Mouse (Mus musculus): ENCODE measurements at regions not wholly inside any gene's neighbourhood (a gene's known extent, or its start where the extent isn't known, plus 50 kb on each side); places are given as distances from the start of the nearest gene placed in this dataset.

DNA sequence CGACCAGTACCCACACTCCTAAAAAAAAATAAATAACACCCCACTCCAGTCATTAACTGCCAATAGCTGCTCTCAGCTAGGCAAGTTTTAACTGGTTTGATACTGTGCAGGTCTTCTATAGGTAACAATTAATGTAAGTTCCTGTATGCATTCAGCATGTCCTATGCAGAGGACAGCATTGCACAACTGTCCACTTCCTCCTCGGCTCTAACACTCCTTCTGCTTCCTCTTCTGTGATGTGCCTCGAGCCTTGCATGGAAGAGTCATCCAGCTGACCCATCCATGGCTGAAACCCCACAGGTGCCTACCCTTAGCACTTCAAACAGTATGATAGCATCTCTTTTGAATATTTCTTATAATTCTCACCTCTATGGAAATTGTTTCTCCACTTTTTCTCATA lies 449.4 kb upstream of the Rag2 start:
- no peak for DNase-seq (ENCODE audit: low spot score)

GRCm38 (mm10) chr2:101206637-101207036 lies 417.9 kb upstream of the Rag2 start:
- DNase-seq (ENCODE audit: low spot score) = no peak

GRCm38 (mm10) chr2:101209136-101209535 lies 415.4 kb upstream of the Rag2 start:
- DNase-seq (ENCODE audit: low spot score) = no peak

DNA sequence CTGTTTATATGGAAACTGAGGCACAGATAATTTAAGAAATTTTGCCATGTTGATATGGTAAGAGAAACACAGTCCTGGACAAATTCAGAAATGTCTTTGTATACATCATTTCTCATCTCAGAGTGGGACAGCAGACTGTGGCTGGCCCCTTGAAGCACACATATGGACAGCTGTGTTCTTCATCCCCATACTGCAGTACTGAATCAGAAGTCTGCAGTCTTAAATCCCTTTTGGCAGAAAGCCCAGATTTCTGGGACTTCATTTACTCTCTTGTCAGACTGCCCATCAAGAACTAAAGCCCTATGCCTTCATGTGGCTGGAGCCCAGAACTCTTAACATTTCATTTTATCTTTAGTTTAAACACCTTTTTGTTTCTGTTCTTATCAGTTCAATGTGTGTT lies 403.8 kb upstream of the Rag2 start:
- DNase-seq (ENCODE audit: low spot score) = no peak

DNA sequence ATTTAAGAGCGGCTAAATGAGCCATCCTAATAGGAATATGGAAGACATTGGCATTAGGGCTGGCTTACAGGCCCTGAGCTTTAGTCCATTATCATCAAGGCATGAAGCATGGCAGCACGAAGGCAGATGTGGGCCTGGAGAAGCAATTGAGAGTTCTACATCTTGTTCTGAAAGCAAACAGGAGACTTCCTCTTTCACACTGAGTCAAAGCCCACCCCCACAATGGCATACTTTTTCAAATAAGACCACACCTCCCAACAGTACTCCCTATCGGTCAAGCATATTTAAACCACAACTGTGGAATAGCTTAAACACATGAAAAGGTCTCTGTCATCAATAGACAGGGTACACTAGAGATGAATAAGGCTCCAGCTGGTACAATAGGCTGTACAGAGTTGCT lies 381.5 kb upstream of the Rag2 start:
- DNase-seq (ENCODE audit: low spot score) = no peak

DNA sequence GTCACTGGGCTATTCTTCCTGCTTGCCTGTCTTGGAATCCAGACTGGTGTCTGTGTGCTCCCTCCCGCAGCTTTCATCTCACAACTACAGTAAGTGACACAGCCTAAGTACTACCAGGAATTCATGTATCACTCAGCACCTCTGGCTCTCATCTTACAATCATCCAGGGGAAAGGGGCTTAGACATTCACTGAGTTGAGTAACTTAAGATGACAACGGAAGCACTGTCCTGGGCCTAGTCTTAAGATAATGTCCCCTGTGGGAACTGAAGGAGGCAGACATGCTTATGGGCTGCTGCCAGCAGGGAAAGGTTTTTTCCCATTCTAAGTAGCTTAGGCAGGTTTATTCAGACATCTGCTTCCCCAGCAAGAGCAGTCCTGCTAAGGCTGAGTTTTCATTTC lies 377.4 kb upstream of the Rag2 start:
- DNase-seq (ENCODE audit: low spot score) = no peak

DNA sequence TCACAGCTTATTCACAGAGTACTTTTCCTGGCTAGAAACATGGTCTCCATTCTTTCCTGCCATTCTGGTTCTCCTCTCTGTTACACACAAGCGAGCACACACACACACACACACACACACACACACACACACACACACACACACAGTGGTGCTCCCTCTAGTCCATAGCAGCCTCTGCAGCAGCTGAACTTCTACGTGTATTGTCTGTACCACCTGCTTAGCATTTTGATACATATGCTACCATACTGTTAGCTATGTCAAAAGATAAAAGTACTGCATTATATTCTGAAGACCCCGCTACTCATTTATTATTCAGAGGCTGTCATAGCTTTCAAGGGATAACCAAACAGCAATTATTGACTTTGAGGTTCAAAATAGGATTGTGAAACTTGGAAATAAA lies 372.3 kb upstream of the Rag2 start:
- no peak for DNase-seq (ENCODE audit: low spot score)

DNA sequence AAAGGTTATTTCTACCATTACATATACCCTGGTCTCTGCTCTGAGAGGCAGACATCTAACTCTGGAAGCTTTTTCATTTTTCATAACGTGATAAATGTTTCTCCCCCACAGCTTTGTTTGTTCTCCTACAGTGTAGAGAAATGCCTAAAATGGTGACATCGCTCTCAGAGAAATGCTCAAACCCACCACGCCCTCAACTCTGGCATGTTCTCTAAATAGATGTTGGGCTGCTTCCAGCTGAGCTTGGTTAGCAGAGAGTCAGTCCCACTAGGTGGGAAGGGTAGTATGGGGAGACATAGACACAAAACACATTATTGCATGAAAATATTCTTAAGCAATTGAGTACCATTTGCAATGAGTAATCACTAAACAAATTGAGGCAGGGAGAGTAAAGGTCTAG lies 368.1 kb upstream of the Rag2 start:
- no peak for DNase-seq (ENCODE audit: low spot score)

GRCm38 (mm10) chr2:101263934-101264333 lies 360.6 kb upstream of the Rag2 start:
- DNase-seq (ENCODE audit: low spot score) = no peak

GRCm38 (mm10) chr2:101266685-101267374 lies 357.7 kb upstream of the Rag2 start:
- DNase-seq (ENCODE audit: low spot score) = no peak

DNA sequence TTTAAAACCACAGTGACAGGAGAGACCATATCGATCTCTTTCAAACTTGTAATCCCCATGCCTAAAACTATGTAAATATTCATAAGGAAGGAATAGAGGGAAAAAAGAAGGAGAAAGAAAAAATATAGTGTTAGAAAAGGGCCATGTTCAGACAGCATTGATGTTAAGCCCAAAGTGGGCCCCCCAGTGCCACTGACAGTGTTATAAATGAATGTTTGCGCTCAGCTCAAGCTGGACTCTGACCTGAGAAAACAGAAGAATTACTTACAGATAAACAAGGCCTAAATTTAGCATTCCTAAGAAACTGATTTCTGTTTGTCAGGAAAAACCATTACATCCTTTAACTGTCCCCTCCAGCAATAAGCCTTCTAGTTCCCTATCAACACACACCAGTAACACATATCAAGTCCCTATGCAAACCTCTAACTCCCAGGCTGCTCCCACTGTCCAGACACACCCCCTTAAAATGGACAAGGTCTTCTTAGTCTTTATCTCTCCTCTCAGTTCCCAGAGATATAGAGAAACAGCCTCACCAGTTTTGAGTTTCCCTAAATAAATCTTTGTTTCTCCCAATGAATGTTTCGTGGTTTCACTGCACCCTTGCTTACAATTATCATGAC lies 350.4 kb upstream of the Rag2 start:
- DNase-seq (ENCODE audit: low spot score) = no peak

DNA sequence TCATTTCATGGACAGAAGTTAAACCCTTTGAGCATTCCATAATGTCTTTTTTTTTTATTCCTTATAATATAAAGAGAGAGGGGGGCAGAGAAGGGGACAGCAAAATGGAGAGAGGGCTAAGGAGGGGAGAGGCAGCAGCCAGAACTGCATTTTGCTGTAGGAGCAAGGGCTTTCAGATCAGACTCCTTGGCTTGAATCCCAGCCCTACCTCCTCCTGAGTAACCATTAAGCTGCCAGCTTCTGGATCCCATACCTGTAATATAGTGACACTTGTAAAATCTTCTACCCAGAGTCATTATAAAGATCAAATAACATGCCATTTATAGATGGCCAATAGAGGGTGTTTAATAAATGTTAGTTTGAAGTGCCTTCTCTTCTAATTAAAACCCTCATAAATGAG lies 339.6 kb upstream of the Rag2 start:
- no peak for DNase-seq (ENCODE audit: low spot score)

- no peak for DNase-seq (ENCODE audit: low spot score)
Measured at GRCm38 (mm10) chr2:101288119-101288518, 336.4 kb upstream of the Rag2 start.

DNA sequence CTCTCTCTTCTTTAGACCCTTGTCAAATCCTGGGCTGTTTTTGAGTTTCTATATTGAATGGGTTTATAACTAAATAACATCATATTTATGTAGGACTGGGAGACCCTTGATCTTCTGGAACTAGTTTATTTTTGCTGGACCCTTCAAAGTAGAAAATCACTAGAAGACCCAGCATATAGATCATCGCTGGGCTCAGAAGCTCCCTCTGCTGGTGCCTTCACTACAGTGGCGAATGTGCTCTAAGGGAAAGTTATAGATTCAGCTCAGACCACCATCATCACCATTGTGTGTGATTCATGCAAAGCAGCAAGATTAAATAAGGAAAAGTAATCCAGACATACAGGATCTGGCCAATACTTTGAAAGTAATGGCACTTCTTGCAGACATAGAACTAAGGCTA lies 335.4 kb upstream of the Rag2 start:
- DNase-seq (ENCODE audit: low spot score) = no peak

- no peak for DNase-seq (ENCODE audit: low spot score)
Measured at GRCm38 (mm10) chr2:101290738-101291137, 333.8 kb upstream of the Rag2 start.

DNA sequence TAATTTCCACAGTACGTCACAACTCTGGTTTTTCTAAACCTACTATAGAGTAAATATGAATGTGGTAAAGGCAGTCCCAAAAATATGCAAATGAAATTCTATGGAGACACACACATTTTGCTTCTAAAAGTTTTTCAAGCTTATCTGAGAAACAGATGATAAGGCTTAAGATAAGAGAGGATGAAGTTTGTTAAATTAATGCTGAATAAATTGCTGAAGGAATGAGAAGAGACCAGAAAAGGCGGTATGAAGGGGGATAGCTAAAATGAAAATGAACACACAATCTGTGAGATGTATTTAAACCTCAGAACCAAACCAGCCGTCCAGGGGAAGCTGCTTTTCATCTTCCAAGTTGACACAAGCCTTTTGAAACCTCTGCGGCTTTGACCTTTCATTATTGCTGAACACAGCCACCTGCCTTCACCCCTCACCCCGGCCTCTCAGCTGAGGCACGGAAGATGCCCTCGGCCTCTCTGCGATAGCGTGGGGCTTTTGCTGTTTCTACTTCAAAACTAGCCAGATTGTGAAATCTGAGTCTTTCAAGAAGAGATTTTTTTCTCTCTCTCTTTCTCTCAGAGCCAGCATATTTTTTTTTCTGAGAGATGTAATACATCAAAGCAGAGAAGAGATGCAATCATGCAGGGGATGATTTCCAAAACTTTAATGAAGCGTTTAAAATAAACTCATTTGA lies 328.7 kb upstream of the Rag2 start:
- DNase-seq (ENCODE audit: low spot score) = no peak

GRCm38 (mm10) chr2:101296369-101296682 lies 328.2 kb upstream of the Rag2 start:
- no peak for DNase-seq (ENCODE audit: low spot score)

DNA sequence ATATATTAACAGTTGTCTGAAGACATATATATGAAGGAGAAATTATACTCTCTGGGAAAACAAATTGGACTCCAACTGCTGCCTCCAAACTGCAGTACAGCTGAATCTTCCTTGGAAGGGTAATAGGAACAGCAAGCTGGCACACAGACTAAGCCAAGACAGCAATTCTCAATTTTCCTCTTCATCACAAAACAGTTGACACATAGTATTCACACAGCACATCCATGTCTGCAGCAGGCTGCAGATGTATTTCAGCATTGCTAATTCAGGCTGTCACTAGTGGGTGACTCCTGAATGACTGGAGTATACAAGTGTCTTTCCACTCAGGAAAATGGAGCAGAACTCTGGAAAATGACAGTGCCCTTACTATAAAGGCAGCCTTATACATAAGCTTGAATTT lies 327.7 kb upstream of the Rag2 start:
- DNase-seq (ENCODE audit: low spot score) = no peak

GRCm38 (mm10) chr2:101299126-101299525 lies 325.4 kb upstream of the Rag2 start:
- DNase-seq (ENCODE audit: low spot score) = no peak

DNA sequence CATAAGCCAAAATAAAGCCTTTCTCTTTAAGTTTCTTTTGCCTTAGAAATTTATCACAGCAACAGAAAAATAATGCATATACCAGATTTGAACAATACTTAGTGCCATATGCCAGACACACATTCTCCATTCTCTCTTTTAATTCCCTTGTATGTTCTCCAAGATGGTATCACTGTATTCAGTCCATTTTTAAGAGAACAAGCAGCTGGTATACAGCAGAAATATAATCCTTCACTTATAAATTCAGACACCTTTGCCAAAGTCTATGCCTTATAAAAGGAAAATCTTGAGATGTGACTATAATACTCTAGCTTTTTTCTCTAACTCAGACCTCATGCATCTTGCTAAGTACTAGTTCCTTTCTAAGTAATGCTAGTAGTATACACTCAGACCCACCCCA lies 324.4 kb upstream of the Rag2 start:
- no peak for DNase-seq (ENCODE audit: low spot score)

DNA sequence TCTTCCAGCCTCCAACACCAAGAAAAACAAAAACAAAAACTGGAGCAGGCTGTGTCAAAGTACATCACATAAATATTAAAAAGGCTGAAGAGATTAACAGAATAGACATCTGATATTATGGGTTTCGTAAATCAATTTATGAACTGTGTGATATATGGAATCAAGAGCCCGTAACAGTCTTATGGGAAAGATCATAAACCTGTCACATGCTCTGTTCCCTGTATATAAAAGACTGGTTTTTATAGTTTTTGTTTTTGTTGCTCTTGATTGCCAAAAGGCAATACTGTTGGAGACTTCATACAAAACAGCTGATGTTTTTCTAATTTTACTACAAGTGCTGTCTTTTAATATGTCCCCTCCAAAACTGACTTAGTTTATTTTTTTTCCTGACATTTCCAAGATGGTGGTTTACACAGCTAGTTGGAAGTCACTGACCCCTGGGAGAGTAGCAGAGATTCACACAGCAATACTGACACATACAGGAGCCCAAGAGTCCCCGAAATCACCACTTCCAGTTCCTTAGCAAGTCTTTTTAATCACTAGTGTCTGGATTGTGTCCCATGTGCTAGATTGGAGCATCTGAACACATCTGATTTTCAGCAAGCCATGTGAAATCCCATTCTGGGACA lies 303.1 kb upstream of the Rag2 start:
- DNase-seq (ENCODE audit: low spot score) = no peak

GRCm38 (mm10) chr2:101356709-101357108 lies 267.8 kb upstream of the Rag2 start:
- DNase-seq (ENCODE audit: low spot score) = no peak

GRCm38 (mm10) chr2:101364256-101364655 lies 260.3 kb upstream of the Rag2 start:
- DNase-seq (ENCODE audit: low spot score) = no peak

Measured in lung, postnatal 25 days (tissue).